Mouse (Mus musculus): ENCODE measurements around the gene Prkaa2. TPM values are rescaled to one million over a fixed set of nuclear protein-coding genes. Genes with fewer than 3 reads are reported as not detected.

Prkaa2 gene
- polyA plus RNA-seq, 1 experiment: not detected

GRCm38 (mm10) chr4:105151911-105152690, 42.4 kb upstream of the Prkaa2 start:
- Histone ChIP-seq H3K4me3 (ENCODE audit: insufficient read depth, low read depth, low read length) (no peak overlapping the region), H3K4me1 (ENCODE audit: control insufficient read depth, insufficient read depth, low read length) (no peaks in the 10 kb centered on the region; the same call in 1 of the 2 replicates), H3K27ac (ENCODE audit: insufficient read depth, low read depth, low read length) (no peak overlapping the region)
- no peak for TF ChIP-seq POLR2A (IDR thresholded peaks at IDR 0.05; ENCODE audit: insufficient read depth, low read depth, low read length)
- TF ChIP-seq CTCF (IDR thresholded peaks at IDR 0.05; ENCODE audit: insufficient read depth, low read depth, low read length): no peak
- WGBS: 44% methylated on average over 14 of the region's 14 CpGs

DNA sequence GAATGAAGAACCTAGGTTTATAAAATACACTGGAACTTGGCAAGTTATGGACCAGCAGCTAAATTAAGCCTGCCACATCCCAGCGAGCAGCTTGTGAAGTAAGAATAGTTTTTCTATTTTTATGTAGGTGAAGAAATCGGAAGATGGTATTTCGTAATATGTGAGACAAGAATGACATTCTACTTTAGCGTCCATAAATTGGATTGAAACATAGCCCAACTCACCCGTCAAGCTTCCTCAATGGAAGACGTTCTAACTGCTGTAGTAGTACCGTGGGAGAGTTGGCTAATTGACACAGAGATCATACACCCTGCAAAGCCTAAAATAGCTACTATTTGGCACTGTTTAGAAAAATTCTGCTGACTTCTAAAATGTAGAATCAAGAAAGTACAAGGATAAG, 39.8 kb upstream of the Prkaa2 start:
- Histone ChIP-seq H3K27ac (ENCODE audit: insufficient read depth, low read depth, low read length) (no peak overlapping the region), H3K4me3 (ENCODE audit: insufficient read depth, low read depth, low read length) (no peak overlapping the region), H3K4me1 (ENCODE audit: control insufficient read depth, insufficient read depth, low read length) (no peaks in the 10 kb centered on the region)
- TF ChIP-seq POLR2A (IDR thresholded peaks at IDR 0.05; ENCODE audit: insufficient read depth, low read depth, low read length): no peak
- TF ChIP-seq CTCF (IDR thresholded peaks at IDR 0.05; ENCODE audit: insufficient read depth, low read depth, low read length): no peak
- 79% methylated on average over 7 of the region's 7 CpGs for WGBS

DNA sequence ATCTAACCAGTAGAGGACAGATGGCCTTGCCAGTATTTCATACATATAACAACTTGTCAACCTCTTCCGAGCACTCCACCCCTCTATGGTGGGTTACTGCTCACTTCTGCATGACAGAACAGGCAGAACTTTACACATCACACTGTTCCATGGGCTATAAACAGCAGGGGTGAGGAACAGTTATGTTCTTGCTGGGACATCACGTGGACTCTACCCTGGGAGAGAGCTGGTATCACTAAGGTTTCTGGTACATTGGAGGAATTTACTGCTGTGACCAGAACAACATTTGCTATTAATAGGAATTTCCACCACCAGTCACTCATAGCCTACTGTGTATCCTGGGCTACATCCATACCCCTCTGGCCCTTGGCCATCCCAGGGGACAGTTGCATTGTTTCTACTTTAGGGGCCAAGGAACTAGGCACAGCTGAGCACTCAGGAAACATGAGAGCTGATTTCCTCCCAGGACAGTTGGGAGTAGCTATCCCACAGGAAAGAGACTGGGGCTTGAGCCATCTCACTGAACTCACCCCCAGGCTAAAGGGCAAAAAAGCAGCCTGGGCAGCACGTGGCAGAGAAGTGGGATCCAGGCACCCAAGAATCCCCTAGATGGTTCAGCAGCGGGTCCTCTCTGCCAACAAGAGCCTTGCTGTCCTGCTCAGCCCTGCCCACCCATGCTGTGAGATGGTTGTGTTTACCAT, 23.8 kb upstream of the Prkaa2 start:
- Histone ChIP-seq H3K27ac (ENCODE audit: insufficient read depth, low read depth, low read length) (no peak overlapping the region), H3K4me3 (ENCODE audit: insufficient read depth, low read depth, low read length) (no peak overlapping the region), H3K4me1 (ENCODE audit: control insufficient read depth, insufficient read depth, low read length) (no peaks in the 10 kb centered on the region)
- TF ChIP-seq POLR2A (IDR thresholded peaks at IDR 0.05; ENCODE audit: insufficient read depth, low read depth, low read length): no peak
- no peak for TF ChIP-seq CTCF (IDR thresholded peaks at IDR 0.05; ENCODE audit: insufficient read depth, low read depth, low read length)
- whole genome bisulfite sequencing: 89% methylated on average over 4 of the region's 4 CpGs

DNA sequence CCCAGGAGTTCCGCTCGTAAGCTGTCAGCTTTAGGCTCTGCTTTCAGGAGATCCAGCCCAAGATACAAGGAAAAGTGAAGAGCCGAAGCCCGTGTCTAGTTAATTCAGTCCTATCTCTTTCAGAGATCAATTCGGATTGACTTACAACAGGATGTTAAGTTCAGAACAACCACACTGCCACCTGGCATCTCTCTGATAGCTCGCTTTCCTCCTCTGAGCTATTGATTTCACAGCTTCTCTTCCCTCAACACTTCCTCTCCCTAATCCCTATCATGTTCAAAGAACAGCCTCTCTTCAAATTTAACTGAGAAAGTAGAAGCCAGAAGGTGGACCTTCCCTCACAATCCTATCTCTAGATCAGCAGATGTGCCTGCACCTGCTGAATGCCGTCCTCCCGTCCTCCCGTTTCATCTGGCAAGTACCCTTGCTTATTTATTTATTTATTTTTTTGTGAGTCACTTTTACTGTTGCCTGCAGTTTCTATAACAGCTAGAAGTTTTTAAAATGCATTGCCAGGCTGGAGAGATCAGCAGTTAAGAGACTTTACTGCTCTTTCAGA, 22.1 kb upstream of the Prkaa2 start:
- H3K4me1 ChIP-seq (ENCODE audit: control insufficient read depth, insufficient read depth, low read length): no peaks in the 10 kb centered on the region
- 86% methylated on average over 9 of the region's 9 CpGs for WGBS
- TF ChIP-seq CTCF (IDR thresholded peaks at IDR 0.05; ENCODE audit: insufficient read depth, low read depth, low read length): no peak
- no peak for TF ChIP-seq POLR2A (IDR thresholded peaks at IDR 0.05; ENCODE audit: insufficient read depth, low read depth, low read length)

GRCm38 (mm10) chr4:105129212-105129611, 19.5 kb upstream of the Prkaa2 start:
- no peak overlapping the region for H3K27ac ChIP-seq (ENCODE audit: insufficient read depth, low read depth, low read length)
- 74% methylated on average over 7 of the region's 7 CpGs for WGBS
- H3K4me1 ChIP-seq (ENCODE audit: control insufficient read depth, insufficient read depth, low read length): no peaks in the 10 kb centered on the region
- no peak overlapping the region for H3K4me3 ChIP-seq (ENCODE audit: insufficient read depth, low read depth, low read length)
- no peak for TF ChIP-seq POLR2A (IDR thresholded peaks at IDR 0.05; ENCODE audit: insufficient read depth, low read depth, low read length)
- TF ChIP-seq CTCF (IDR thresholded peaks at IDR 0.05; ENCODE audit: insufficient read depth, low read depth, low read length): no peak

More for the DNA sequence above, 22.1 kb upstream of the Prkaa2 start:
- H3K27ac ChIP-seq (ENCODE audit: insufficient read depth, low read depth, low read length): no peak overlapping the region
- H3K4me3 ChIP-seq (ENCODE audit: insufficient read depth, low read depth, low read length): no peak overlapping the region

- Histone ChIP-seq H3K4me1 (ENCODE audit: control insufficient read depth, insufficient read depth, low read length) (no peaks in the 10 kb centered on the region), H3K4me3 (ENCODE audit: insufficient read depth, low read depth, low read length) (no peak overlapping the region), H3K27ac (ENCODE audit: insufficient read depth, low read depth, low read length) (no peak overlapping the region)
- 53% methylated on average over 8 of the region's 8 CpGs for WGBS
- TF ChIP-seq CTCF (IDR thresholded peaks at IDR 0.05; ENCODE audit: insufficient read depth, low read depth, low read length) (0 out of 2 replicates have a peak, but pooled peaks have one; percentile 10), POLR2A (IDR thresholded peaks at IDR 0.05; ENCODE audit: insufficient read depth, low read depth, low read length) (no peak)
Measured at GRCm38 (mm10) chr4:105122429-105122828, 12.7 kb upstream of the Prkaa2 start.

- TF ChIP-seq CTCF (IDR thresholded peaks at IDR 0.05; ENCODE audit: insufficient read depth, low read depth, low read length) (no peak), POLR2A (IDR thresholded peaks at IDR 0.05; ENCODE audit: insufficient read depth, low read depth, low read length) (no peak)
- Histone ChIP-seq H3K4me1 (ENCODE audit: control insufficient read depth, insufficient read depth, low read length) (no peaks in the 10 kb centered on the region), H3K27ac (ENCODE audit: insufficient read depth, low read depth, low read length) (no peak overlapping the region), H3K4me3 (ENCODE audit: insufficient read depth, low read depth, low read length) (no peak overlapping the region)
- 84% methylated on average over 6 of the region's 6 CpGs for WGBS
Measured at GRCm38 (mm10) chr4:105121081-105121480, 11.4 kb upstream of the Prkaa2 start.

- Histone ChIP-seq H3K4me3 (ENCODE audit: insufficient read depth, low read depth, low read length) (no peak overlapping the region), H3K4me1 (ENCODE audit: control insufficient read depth, insufficient read depth, low read length) (peaks cover 7% of the 10 kb centered on the region), H3K27ac (ENCODE audit: insufficient read depth, low read depth, low read length) (no peak overlapping the region)
- 93% methylated on average over 3 of the region's 3 CpGs for WGBS
- TF ChIP-seq POLR2A (IDR thresholded peaks at IDR 0.05; ENCODE audit: insufficient read depth, low read depth, low read length) (no peak), CTCF (IDR thresholded peaks at IDR 0.05; ENCODE audit: insufficient read depth, low read depth, low read length) (no peak)
Measured at GRCm38 (mm10) chr4:105113468-105113867, 3.8 kb upstream of the Prkaa2 start.

DNA sequence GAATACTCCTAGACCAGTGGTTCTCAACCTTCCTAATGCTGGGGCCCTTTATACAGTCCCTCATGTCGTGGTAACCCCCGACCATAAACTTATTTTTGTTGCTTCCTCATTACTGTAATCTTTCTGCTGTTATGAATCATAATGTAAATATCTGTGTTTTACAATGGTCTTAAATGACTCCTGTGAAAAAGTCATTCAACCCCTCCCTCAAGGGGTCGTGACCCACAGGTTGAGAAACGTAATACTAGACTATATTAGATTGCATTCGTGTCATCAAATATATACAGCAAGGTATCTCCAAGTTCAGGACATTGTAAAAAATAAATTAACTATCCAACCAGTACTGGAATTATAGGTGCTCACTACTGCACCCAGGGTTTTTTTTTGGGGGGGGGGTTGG, 3.4 kb upstream of the Prkaa2 start:
- no peak overlapping the region for H3K4me3 ChIP-seq (ENCODE audit: insufficient read depth, low read depth, low read length)
- no peak overlapping the region for H3K27ac ChIP-seq (ENCODE audit: insufficient read depth, low read depth, low read length)
- peaks cover 7% of the 10 kb centered on the region for H3K4me1 ChIP-seq (ENCODE audit: control insufficient read depth, insufficient read depth, low read length)
- WGBS: 93% methylated on average over 5 of the region's 5 CpGs
- TF ChIP-seq CTCF (IDR thresholded peaks at IDR 0.05; ENCODE audit: insufficient read depth, low read depth, low read length) (no peak), POLR2A (IDR thresholded peaks at IDR 0.05; ENCODE audit: insufficient read depth, low read depth, low read length) (no peak)

Measured in olfactory bulb, adult 2 months (tissue).